Mouse (Mus musculus) small intestine, adult 2 months (tissue): Measurements from ENCODE around the gene Nae1. TPM values are rescaled to one million over a fixed set of nuclear protein-coding genes. Genes with fewer than 3 reads are reported as not detected.

ENCODE experiments used
- H3K27ac ChIP-seq: fragments of 200-500 bp; 2 replicates; pipeline ENCODE4 v1.5.1; 2012; ENCODE audit warnings: low read depth, low read length, control low read depth, inconsistent platforms; ENCODE audit not compliant: insufficient read depth
- H3K27me3 ChIP-seq: fragments of 200-500 bp; 2 replicates; pipeline ENCODE4 v1.6.1; 2012; ENCODE audit warnings: mild to moderate bottlenecking, moderate library complexity, low read length, inconsistent platforms; ENCODE audit not compliant: control insufficient read depth, insufficient read depth
- H3K36me3 ChIP-seq: fragments of 200-500 bp; 2 replicates; pipeline ENCODE4 v1.6.1; 2012; ENCODE audit warnings: mild to moderate bottlenecking, low read length, control low read depth, inconsistent platforms; ENCODE audit not compliant: control insufficient read depth, insufficient read depth
- H3K4me1 ChIP-seq: fragments of 200-500 bp; 2 replicates; pipeline ENCODE4 v1.6.1; 2012; ENCODE audit warnings: low read length, inconsistent platforms, mixed read lengths; ENCODE audit not compliant: control insufficient read depth, insufficient read depth, insufficient read length
- H3K4me3 ChIP-seq: fragments of 200-500 bp; 2 replicates; pipeline ENCODE4 v1.5.1; 2012; ENCODE audit warnings: low read depth, mild to moderate bottlenecking, control low read depth, inconsistent platforms, low read length, moderate library complexity
- CTCF ChIP-seq: fragments of 200-500 bp; IDR thresholded peaks from 2 replicates; pipeline ENCODE4 v1.5.1; 2012; ENCODE audit warnings: low read depth, mild to moderate bottlenecking, control low read depth, inconsistent platforms, low read length, moderate library complexity, mixed read lengths; ENCODE audit not compliant: insufficient replicate concordance, insufficient read length; ENCODE audit errors: extremely low read depth
- POLR2A ChIP-seq: fragments of 200-500 bp; IDR thresholded peaks from 2 replicates; pipeline ENCODE4 v1.6.1; 2012; ENCODE audit warnings: low read depth, mild to moderate bottlenecking, control low read depth, inconsistent platforms, low read length, moderate library complexity
- WGBS: fragments of 180-500 bp; shearing (Covaris S2); methylation state at CpG from one replicate; pipeline ENCODE4 v1.1.7; 2018; 5-methylcytosine and 5-hydroxymethylcytosine counted together
- polyA plus RNA-seq: library from polyadenylated mRNA; depleted of rRNA; stranded (reverse); fragments of >200 nt; gene quantifications from 2 replicates; pipeline ENCODE4 v1.2.3, GENCODE M21; 2012

The Nae1 gene
- polyA plus RNA-seq, 1 experiment: 3.0 TPM

DNA sequence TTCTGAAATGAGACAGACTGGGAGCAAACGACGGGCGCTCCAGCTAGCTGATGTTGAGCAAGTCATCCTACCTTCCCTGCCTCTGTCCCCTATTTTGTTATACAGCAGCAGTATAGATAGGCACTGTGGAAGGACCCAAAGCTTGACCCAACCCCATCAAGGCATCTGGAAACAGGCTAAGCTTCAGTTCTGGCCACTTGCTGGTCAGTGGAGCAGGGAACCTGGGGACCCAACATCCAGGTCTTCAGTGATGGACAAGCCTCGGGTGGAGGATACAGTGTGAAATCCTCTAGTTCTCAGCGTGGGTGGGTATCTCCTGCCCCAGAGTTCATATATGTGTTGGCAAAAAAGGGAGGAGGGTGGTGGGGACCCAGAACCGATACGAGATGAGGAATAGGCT, 5.8 kb upstream of the Nae1 start:
- 63% methylated on average over 7 of the region's 7 CpGs for WGBS
- peaks cover 26% of the 10 kb centered on the region for H3K27me3 ChIP-seq

DNA sequence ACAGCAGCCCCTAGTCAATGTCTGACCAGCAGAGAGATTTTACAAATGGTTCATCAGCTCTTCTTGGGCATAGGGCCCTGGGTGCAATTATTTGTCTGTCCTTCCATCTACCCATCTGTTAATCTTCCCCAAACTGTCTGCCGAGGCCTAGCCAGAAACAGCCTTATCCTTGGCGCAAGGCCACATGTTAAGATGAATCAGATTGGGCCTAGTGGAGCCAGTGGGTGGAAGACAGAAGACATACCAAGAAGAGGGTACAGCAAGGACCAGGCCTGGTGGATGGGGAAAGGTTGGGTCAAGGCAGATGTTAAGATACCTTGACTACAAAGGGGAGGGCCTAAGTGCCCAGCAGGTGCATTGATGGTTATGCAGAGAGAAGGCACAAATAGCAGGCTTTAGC, 5.1 kb upstream of the Nae1 start:
- H3K27me3 ChIP-seq: peaks cover 26% of the 10 kb centered on the region

More for the DNA sequence above, 5.8 kb upstream of the Nae1 start:
- TF ChIP-seq CTCF (no peak), POLR2A (no peak)
- Histone ChIP-seq H3K27ac (no peak overlapping the region), H3K36me3 (no peaks in the 10 kb centered on the region), H3K4me1 (peaks cover 9% of the 10 kb centered on the region), H3K4me3 (no peak overlapping the region)

DNA sequence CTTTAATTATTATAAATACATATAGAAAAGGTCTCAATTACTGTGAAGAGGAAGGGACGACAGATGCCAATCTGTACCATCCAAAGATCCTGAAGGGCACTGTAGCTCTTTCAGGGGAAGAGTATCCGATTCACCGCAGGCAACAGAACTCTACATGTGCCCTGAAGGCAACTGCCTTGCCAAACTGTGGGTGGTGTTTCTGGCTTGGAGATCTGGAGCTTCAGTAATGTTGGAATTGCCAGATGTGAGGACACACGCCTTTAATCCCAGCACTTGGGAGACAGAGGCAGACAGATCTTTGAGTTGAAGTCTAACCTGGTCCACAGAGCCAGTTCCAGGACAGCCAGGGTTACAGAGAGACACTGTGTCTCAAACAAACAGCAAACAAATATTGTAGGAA, 4.5 kb upstream of the Nae1 start:
- no peak for TF ChIP-seq CTCF
- no peak for TF ChIP-seq POLR2A
- WGBS: 90% methylated on average over 4 of the region's 4 CpGs
- Histone ChIP-seq H3K27me3 (peaks cover 26% of the 10 kb centered on the region), H3K4me1 (peaks cover 9% of the 10 kb centered on the region), H3K27ac (no peak overlapping the region), H3K36me3 (no peaks in the 10 kb centered on the region), H3K4me3 (no peak overlapping the region)

More for the DNA sequence above, 5.1 kb upstream of the Nae1 start:
- no peak for TF ChIP-seq POLR2A
- TF ChIP-seq CTCF: no peak
- Histone ChIP-seq H3K4me3 (no peak overlapping the region), H3K36me3 (no peaks in the 10 kb centered on the region), H3K4me1 (peaks cover 9% of the 10 kb centered on the region), H3K27ac (no peak overlapping the region)
- 68% methylated on average over 2 of the region's 2 CpGs for WGBS

DNA sequence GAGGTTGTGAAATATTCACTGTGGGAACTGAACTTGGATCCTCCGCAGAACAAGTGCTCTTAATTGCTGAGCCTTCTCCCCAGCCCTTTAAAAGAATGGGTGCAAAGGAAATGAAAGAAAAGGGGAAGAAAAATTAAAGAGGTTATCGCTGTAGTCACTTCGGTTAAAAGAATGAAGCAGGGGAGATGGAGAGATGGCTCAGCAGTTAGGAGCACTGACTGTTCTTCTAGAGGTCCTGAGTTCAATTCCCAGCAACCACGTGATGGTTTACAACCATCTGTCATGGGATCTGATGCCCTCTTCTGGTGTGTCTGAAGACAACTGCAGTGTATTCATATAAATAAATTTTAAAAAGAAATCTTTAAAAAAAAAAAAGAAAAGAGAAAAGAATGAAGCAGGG, 1.6 kb upstream of the Nae1 start:
- peaks cover 8% of the 10 kb centered on the region for H3K27me3 ChIP-seq
- H3K36me3 ChIP-seq: no peaks in the 10 kb centered on the region
- TF ChIP-seq POLR2A: no peak
- TF ChIP-seq CTCF: no peak
- WGBS: 80% methylated on average over 4 of the region's 4 CpGs
- 0 out of 2 replicates have a peak overlapping the region, but pooled peaks have one; percentile 50 for H3K27ac ChIP-seq
- no peak overlapping the region for H3K4me3 ChIP-seq
- H3K4me1 ChIP-seq: peaks cover 5% of the 10 kb centered on the region

DNA sequence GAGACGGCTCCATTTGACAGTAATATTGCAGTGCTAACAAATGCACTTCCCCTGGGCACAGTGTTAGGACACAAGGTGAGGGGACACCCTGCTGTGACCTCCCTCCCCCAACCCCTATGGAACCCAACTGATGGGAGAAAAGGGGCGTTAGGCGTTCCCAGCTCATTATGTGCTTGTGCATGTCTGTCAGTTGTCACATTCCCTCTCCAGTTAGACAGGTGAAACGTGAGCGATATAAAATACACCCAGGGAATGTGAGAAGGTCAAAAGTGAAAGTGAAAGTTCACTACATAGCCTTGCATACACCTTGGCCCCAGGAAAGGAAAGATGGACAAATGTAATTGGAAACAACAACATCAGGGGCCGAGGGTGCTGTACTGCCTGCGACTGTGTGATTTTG, 941 bp upstream of the Nae1 start:
- Histone ChIP-seq H3K27ac (peak overlapping the region; percentile 50), H3K4me1 (no peaks in the 10 kb centered on the region; the same call in 1 of the 2 replicates), H3K27me3 (peaks cover 2% of the 10 kb centered on the region), H3K4me3 (peak overlapping the region; percentile 97), H3K36me3 (no peaks in the 10 kb centered on the region; the same call in 1 of the 2 replicates)
- TF ChIP-seq CTCF: no peak
- TF ChIP-seq POLR2A: no peak
- 5% methylated on average over 7 of the region's 7 CpGs for WGBS

DNA sequence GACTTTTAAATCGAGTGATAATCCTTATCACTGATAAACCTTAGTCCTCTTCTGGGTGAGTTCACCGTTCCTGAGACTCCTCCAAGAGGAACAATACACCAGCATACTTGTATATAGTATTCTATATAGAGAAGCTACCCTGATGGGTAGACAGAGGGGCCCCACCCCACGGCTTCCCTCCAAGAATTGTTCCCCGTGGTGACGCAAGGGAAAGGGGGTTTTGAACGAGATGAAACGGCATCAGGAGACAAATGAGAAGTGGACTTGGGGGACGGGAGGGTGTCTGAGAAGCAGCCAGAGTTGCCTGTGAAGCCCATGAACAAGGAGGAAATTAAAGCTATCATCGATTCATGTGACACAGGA, 323 bp upstream of the Nae1 start:
- no peaks in the 10 kb centered on the region; the same call in 1 of the 2 replicates for H3K4me1 ChIP-seq
- TF ChIP-seq CTCF (no peak), POLR2A (no peak)
- H3K27me3 ChIP-seq: no peaks in the 10 kb centered on the region
- peaks cover 3% of the 10 kb centered on the region for H3K36me3 ChIP-seq
- H3K27ac ChIP-seq: peak overlapping the region; percentile 50
- H3K4me3 ChIP-seq: peak overlapping the region; percentile 97
- WGBS: 2% methylated on average over 9 of the region's 9 CpGs

DNA sequence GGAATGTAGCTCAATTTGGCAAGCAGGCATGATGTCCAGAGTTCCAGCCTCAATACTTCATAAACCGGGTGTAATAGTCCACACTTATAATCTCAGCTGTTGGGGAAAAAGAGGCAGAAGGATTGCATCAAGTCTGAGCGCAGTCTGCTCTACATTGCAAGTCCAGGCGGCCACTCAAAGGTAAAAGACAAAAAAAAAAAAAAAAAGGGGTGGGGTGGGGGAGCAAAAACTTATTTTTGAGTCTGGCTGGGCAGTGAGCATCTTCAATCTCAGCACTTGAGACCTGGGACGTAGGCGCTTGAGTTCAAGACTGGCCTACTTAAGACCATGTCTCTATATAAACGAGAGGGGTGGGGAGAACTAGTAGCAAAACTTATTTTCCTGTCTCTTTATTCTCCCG, 886 bp downstream of the Nae1 start:
- no peak overlapping the region for H3K27ac ChIP-seq
- no peak for TF ChIP-seq CTCF
- TF ChIP-seq POLR2A: no peak
- H3K4me3 ChIP-seq: peak overlapping the region; percentile 97
- no peaks in the 10 kb centered on the region for H3K27me3 ChIP-seq
- H3K4me1 ChIP-seq: no peaks in the 10 kb centered on the region; the same call in 1 of the 2 replicates
- peaks cover 10% of the 10 kb centered on the region for H3K36me3 ChIP-seq
- WGBS: 8% methylated on average over 7 of the region's 7 CpGs
